Mouse (Mus musculus) forebrain, postnatal 0 days (tissue): ENCODE measurements around the gene Lmna. TPM values are rescaled to one million over a fixed set of nuclear protein-coding genes. Genes with fewer than 3 reads are reported as not detected.
A peak's percentile ranks its signal among the peaks of the same experiment; 100 is the strongest.

Source experiments
- ATAC-seq: fragments of 200-750 bp; cut with Nextera tagmentation; 2 replicates; pipeline ENCODE4 v1.8.0; 2017; ENCODE audit warnings: mild to moderate bottlenecking, moderate library complexity
- DNase-seq: peaks from one replicate; pipeline ENCODE4 v3.0.0-alpha.2; 2015
- H3K27ac ChIP-seq: fragments of 300-500 bp; sonication (generic); 2 replicates; pipeline ENCODE4 v1.5.1; 2014; ENCODE audit warnings: low read depth, mild to moderate bottlenecking, antibody characterized with exemption, low read length, moderate library complexity, mixed read lengths
- H3K27me3 ChIP-seq: fragments of 300-500 bp; sonication (generic); 2 replicates; pipeline ENCODE4 v1.6.1; 2014; ENCODE audit warnings: mild to moderate bottlenecking, low read length, mixed read lengths; ENCODE audit not compliant: insufficient read depth
- H3K36me3 ChIP-seq: fragments of 300-500 bp; sonication (generic); 2 replicates; pipeline ENCODE4 v1.6.1; 2014; ENCODE audit warnings: mild to moderate bottlenecking, moderate library complexity; ENCODE audit not compliant: insufficient read depth
- H3K4me1 ChIP-seq: fragments of 300-500 bp; sonication (generic); 2 replicates; pipeline ENCODE4 v1.6.1; 2014; ENCODE audit warnings: antibody characterized with exemption; ENCODE audit not compliant: insufficient read depth
- H3K4me2 ChIP-seq: fragments of 300-500 bp; sonication (generic); 2 replicates; pipeline ENCODE4 v1.6.1; 2014; ENCODE audit warnings: low read depth, mild to moderate bottlenecking, moderate library complexity
- H3K4me3 ChIP-seq: fragments of 300-500 bp; sonication (generic); 2 replicates; pipeline ENCODE4 v1.5.1; 2014; ENCODE audit warnings: low read depth, low read length, mixed read lengths
- H3K9ac ChIP-seq: fragments of 300-500 bp; sonication (generic); 2 replicates; pipeline ENCODE4 v1.6.1; 2014; ENCODE audit warnings: mild to moderate bottlenecking
- H3K9me3 ChIP-seq: fragments of 300-500 bp; sonication (generic); 2 replicates; pipeline ENCODE4 v1.6.1; 2016; ENCODE audit warnings: low read length
- CTCF ChIP-seq: sonication (generic); IDR thresholded peaks from 2 replicates; pipeline ENCODE4 v1.5.1; 2016; ENCODE audit warnings: antibody characterized with exemption, control low read depth, low read depth
- WGBS: fragments of 180-500 bp; shearing (Covaris S2); extraction: QIAGEN DNeasy Blood & Tissue Kit; methylation state at CpG from one replicate; pipeline ENCODE4 v1.1.7; 2014; 5-methylcytosine and 5-hydroxymethylcytosine counted together
- polyA plus RNA-seq: library from polyadenylated mRNA; unstranded; fragments of >200 nt; fragmentation: Nextera tagmentation; extraction: Ambion mirVana; gene quantifications from 2 replicates; pipeline ENCODE4 v1.2.1, GENCODE M21; 2015
- total RNA-seq: library from RNA; depleted of rRNA; stranded (reverse); fragments of >200 nt; gene quantifications from 2 replicates; pipeline ENCODE4 v1.2.3, GENCODE M21; 2014

Gene Lmna
- total and polyA plus RNA-seq, 2 experiments from 2014 or later, result 51.4 to 71.3 TPM

DNA sequence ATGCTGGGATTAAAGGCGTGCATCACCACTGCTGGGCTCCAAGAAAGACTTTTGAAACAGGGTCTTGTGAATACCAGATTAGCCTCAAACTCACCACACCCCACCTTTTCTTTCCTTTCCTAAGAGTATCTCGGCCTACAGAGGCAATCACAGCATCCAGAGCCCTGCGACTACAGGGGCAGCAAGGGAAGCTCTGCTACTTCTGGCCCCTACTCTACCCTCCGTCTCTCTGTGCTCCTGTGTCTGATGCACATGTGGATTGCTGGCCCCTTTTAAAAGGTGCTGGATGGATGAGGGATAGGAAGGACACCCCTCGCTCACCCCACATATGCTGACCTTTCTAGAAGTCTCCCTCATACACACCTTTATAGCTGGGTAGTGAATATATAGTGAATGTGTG, 29.1 kb downstream of the Lmna start:
- 92% methylated on average over 5 of the region's 5 CpGs for WGBS
- no peak for DNase-seq
- peaks cover 20% of the 10 kb centered on the region for H3K36me3 ChIP-seq
- TF ChIP-seq CTCF, result no peak
- no peak overlapping the region for H3K9ac ChIP-seq
- H3K27ac ChIP-seq, result no peak overlapping the region
- H3K27me3 ChIP-seq, result peaks cover 15% of the 10 kb centered on the region
- no peak overlapping the region for H3K4me2 ChIP-seq
- H3K4me3 ChIP-seq, result no peak overlapping the region
- ATAC-seq, result no peak
- H3K9me3 ChIP-seq, result no peaks in the 10 kb centered on the region
- H3K4me1 ChIP-seq, result no peaks in the 10 kb centered on the region

DNA sequence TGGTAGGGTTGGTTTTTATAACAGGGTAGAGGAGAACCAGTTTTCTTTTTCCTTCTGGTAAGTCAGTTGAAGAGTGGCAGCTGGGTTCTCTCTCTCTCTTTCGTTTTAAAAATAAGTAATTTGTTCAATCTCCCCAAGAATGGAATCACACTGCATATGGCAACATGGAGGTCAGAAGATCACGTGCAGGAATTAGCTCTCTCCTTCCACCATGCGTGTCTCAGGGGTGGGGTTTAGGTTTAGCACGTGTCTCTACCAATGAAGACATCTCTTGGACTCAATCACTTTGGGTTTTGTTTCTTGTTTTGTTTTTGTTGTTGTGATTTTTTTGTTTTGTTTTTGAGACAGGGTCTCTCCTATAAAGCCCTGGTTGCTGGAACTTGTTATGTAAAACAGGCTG, 29.9 kb downstream of the Lmna start:
- no peak for ATAC-seq
- 86% methylated on average over 4 of the region's 4 CpGs for WGBS
- no peak overlapping the region for H3K4me3 ChIP-seq
- H3K4me1 ChIP-seq, result no peaks in the 10 kb centered on the region
- H3K4me2 ChIP-seq, result no peak overlapping the region
- peaks cover 16% of the 10 kb centered on the region; the same call in 1 of the 2 replicates for H3K36me3 ChIP-seq
- H3K9ac ChIP-seq, result no peak overlapping the region
- H3K27ac ChIP-seq, result no peak overlapping the region
- no peaks in the 10 kb centered on the region for H3K9me3 ChIP-seq
- no peak for TF ChIP-seq CTCF
- H3K27me3 ChIP-seq, result peaks cover 10% of the 10 kb centered on the region
- DNase-seq, result no peak

DNA sequence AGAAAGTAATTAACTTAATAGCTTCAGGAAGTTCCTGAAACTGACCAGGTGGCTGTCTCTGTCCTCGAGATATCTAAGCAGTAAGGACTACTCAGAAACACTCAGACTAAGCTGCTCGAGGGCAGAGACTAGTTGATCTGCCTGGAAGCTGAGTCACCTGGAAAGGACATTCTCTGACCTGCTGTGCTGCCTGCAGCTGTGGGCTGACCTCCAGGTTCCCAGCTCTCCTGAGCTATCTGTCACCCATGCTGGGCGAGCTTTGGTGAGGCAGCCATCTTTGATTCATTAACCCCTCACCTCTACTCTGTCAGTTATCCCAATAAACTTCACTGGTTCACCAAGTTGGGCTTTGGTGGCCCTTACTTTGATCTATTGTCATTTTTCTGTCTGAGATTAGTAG, 30.6 kb downstream of the Lmna start:
- Histone ChIP-seq H3K4me2 (no peak overlapping the region), H3K9ac (no peak overlapping the region), H3K36me3 (peaks cover 11% of the 10 kb centered on the region; the same call in 1 of the 2 replicates), H3K9me3 (no peaks in the 10 kb centered on the region), H3K4me1 (no peaks in the 10 kb centered on the region), H3K27me3 (peaks cover 5% of the 10 kb centered on the region), H3K4me3 (no peak overlapping the region), H3K27ac (no peak overlapping the region)
- WGBS, result 58% methylated on average over 3 of the region's 3 CpGs
- DNase-seq, result no peak
- no peak for ATAC-seq
- no peak for TF ChIP-seq CTCF

DNA sequence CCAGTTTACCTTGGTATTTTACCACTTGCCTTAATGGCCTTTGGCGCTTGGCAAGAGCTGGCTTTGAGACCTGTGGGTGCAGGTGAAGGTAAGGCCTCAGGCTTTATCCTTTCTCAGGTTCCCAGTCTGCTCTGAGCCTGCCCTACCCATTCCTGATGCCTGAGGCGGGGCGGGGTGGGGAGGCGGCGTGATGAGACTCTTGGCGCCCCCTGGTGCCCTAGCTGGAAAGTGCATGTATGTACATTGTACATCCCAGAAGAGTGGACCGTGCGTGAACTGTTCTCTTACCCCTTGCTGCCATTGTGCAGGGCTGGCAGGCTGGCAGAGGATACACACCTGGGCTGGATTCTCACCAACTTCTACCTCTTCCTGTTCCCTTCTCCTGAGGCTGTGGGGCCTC, 32.0 kb downstream of the Lmna start:
- DNase-seq (peak; percentile 81), ATAC-seq (peak; percentile 89)
- H3K4me1 ChIP-seq, result no peaks in the 10 kb centered on the region
- TF ChIP-seq CTCF, result peak; percentile 89
- no peaks in the 10 kb centered on the region for H3K27me3 ChIP-seq
- no peak overlapping the region for H3K4me3 ChIP-seq
- no peak overlapping the region for H3K27ac ChIP-seq
- H3K4me2 ChIP-seq, result no peak overlapping the region
- no peaks in the 10 kb centered on the region for H3K9me3 ChIP-seq
- peaks cover 6% of the 10 kb centered on the region; the same call in 1 of the 2 replicates for H3K36me3 ChIP-seq
- under 1% methylated on average over 8 of the region's 8 CpGs for WGBS
- no peak overlapping the region for H3K9ac ChIP-seq

DNA sequence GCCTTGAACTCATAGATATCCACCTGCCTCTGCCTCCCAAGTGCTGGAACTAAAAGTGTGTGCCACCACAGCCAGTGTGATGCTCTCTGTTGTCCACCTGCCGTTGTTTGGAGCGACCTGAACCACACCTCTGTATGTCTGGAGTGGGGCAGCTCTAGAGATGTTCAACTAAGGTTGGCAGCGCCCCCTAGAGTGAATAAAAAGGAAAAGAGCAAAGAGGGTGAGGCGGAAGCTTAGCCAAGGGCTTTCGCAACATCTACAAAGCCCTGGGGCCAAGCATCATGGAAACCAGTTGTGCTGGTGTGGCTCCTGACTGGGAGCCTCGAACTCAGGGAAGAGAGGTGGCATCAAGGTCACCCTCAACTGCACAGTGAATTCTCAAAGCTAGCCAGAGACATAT, 33.4 kb downstream of the Lmna start:
- H3K4me3 ChIP-seq, result no peak overlapping the region
- no peak overlapping the region for H3K27ac ChIP-seq
- H3K9ac ChIP-seq, result no peak overlapping the region
- peaks cover 3% of the 10 kb centered on the region; the same call in 1 of the 2 replicates for H3K36me3 ChIP-seq
- no peaks in the 10 kb centered on the region for H3K4me1 ChIP-seq
- ATAC-seq (no peak), DNase-seq (no peak)
- TF ChIP-seq CTCF, result no peak
- H3K27me3 ChIP-seq, result no peaks in the 10 kb centered on the region
- H3K4me2 ChIP-seq, result no peak overlapping the region
- H3K9me3 ChIP-seq, result no peaks in the 10 kb centered on the region
- 66% methylated on average over 6 of the region's 6 CpGs for WGBS

DNA sequence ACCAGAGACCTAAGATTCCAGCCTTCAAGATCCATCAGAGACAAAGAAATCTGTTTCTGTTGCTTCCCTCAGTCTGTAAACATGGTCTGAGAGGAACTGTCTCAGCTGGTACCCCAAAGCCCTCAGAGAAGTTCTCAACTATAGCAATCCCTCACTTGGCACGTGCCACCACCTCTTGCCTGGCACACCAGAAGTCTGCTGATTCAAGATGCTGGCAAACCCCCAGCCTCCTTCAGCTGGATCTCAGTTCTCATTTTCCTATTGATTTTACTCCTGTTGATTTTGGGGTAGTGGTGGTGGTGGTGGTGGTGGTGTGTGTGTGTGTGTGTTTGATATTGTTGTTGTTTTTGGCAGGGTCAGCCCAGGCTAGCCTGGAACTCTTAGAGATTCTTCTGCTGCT, 36.2 kb downstream of the Lmna start:
- no peaks in the 10 kb centered on the region for H3K27me3 ChIP-seq
- WGBS, result 57% methylated on average over 1 of the region's 1 CpGs
- no peaks in the 10 kb centered on the region for H3K9me3 ChIP-seq
- no peak overlapping the region for H3K4me2 ChIP-seq
- no peaks in the 10 kb centered on the region for H3K36me3 ChIP-seq
- TF ChIP-seq CTCF, result no peak
- H3K4me3 ChIP-seq, result no peak overlapping the region
- no peak for DNase-seq
- no peak for ATAC-seq
- no peak overlapping the region for H3K27ac ChIP-seq
- H3K4me1 ChIP-seq, result no peaks in the 10 kb centered on the region
- no peak overlapping the region for H3K9ac ChIP-seq

DNA sequence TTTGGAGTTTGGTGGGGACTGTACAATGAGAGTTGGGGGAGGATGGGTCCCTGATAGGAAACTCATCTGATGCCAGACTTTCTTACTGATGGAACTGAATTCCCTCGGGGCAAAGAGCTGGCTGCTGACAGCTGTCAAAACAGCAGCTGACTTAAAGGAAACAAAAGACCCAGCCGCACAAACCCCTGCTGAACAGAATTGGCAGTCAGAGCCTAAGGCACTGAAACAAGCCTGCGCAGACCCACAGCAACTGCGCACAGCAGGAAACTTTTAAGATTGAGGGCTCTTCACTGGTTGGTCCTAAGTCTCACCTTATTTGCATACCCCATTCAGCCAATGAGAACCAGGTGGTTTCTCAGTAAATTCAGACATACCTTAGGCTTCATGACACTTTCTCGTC, 36.7 kb downstream of the Lmna start:
- H3K4me2 ChIP-seq, result no peak overlapping the region
- no peak for TF ChIP-seq CTCF
- H3K4me3 ChIP-seq, result no peak overlapping the region
- H3K9me3 ChIP-seq, result no peaks in the 10 kb centered on the region
- no peaks in the 10 kb centered on the region for H3K27me3 ChIP-seq
- no peak overlapping the region for H3K9ac ChIP-seq
- ATAC-seq (peak; percentile 69), DNase-seq (peak; percentile 59)
- no peaks in the 10 kb centered on the region for H3K36me3 ChIP-seq
- no peak overlapping the region for H3K27ac ChIP-seq
- no peaks in the 10 kb centered on the region for H3K4me1 ChIP-seq
- 10% methylated on average over 5 of the region's 5 CpGs for WGBS
